Mouse (Mus musculus): ENCODE measurements around the gene Acly.
"Not testable (repeated sequence)": the region's sequence is repeated elsewhere in the genome, so short reads cannot be mapped to it uniquely, and the experiment has no call there.

The Acly gene

DNA sequence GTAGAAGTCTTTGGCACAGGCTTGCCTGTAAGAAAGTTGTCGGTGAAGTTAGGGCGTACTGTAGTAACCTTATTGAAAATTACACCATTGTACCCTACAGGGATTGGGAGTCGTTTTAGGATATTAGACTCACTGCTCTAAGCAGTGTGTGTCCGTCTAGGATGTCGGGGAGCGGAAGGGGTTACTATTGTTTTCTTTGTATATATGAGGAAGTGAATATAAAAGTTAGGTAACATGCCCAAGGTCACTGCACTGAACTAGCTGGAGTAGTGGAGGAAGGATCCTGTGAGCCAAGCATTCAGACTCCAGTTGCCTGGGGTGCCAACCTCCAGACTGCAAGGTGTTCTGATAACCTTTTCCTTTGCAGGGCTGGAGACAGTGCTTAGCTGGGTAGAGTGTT lies 19.2 kb upstream of the Acly start:
- CTCF ChIA-PET: no interaction called here

- CTCF ChIA-PET: no interaction called here
These were observed 17.9 kb upstream of the Acly start for GRCm38 (mm10) chr11:100545746-100546085.

DNA sequence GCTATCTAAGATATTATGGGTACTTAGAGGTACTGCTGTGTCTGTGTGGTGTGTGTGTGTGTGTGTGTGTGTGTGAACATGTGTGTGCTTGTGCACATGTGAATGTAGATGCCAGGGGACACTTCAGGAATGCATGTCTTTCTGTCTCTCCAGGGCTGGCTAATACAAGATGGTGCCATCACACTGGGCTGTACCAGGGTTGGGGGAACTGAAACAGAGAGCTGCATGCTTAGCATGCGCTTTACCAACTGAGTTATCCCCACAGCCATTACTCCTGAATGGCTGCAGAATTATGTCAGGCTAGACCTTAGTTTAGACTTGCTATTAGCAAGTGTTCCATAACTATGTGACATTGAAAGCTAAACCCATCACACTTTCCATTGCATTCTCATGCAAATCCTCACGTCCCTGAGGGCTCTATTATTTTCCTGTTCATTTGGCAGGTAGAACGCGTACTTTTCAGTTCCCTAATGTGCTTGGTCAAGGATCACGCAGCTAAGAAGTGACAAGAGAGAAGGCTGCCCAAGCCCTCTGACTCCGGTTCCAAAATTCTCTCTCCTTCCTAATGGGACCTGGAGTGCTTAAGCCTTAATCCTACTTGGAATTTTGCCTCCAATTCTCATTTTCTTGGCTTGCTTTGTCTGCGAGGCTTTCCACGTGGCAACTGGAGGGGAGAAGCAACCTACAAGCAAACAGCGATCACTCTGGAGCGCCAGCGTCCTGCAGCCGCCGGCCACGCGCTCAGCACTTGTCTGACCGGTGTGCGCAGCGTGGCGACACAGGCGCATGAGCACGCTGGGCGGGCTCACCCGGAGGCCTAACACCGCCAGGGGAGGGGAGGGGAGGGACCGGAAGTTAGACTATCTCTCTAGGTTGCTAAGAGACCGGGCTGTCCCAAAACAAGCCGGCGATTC lies 17.3 kb upstream of the Acly start, which contains the start of gene Ttc25:
TSS of gene Ttc25 (plus strand) at position 776 of the 914 bp plus-strand sequence.
- CTCF ChIA-PET: no interaction called here

DNA sequence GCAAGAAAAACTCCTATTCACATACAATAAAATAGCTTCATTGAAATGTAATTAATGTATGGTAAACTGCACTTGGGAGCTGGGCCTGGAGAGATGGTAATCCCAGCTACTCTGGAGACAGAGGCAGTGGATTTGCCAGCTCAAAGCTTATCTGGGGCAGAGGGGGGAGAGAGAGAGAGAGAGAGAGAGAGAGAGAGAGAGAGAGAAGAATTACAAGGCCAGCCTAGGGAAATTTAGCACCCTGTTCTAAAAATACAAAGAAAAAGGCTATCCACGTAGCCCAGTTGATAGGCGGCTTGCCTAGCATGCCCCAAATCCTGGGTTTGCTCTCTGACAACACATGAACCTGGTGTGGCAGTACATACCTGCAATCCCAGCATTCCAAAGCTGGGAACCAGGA lies 13.8 kb upstream of the Acly start:
- CTCF ChIA-PET: no interaction called here

- CTCF ChIA-PET: no interaction called here
These were observed 13.2 kb upstream of the Acly start for GRCm38 (mm10) chr11:100540966-100541365.

DNA sequence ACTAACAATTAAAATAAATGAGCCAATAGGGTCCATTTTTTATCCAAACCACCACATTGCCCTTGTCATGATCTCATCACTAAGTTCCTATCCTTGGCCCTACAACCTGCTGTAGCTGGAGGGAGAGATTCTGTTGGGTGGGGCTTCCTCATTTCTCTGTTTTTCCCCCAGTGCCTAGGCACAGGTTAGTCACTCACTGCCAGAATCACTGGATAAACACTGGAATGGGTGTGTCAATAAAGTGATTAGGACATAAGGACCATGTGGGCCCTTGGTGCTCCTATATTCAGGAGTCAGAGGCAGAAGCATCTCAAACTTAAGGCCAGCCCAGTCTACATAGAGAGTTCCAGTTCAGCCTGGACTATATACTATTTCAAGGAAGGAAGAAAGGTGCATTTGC lies 8.7 kb upstream of the Acly start:
- CTCF ChIA-PET: interaction anchor here (0.6 kb wide), 1 partner anchor 23 kb away, joined by 3 read pairs; no protein-coding TSS in a partner anchor

DNA sequence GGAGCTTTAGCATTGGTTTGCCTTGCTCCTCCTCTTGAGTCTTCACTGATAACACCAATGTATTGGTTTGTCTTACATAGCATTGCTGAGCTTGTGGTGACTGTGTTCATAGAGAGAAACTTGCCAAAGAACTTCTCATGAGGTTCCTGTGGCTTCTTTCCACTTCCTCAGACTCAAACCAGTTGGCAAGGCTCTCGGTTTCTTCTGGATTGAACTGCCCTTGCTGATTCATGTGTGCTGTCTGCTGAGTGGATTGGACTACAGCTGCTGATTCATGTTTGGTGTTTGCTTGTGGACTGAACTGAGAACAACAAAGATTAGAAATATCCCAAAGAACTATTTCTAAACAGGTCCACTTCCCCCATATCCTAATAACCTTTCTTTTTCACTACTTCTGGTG lies 8.2 kb upstream of the Acly start:
- CTCF ChIA-PET: interaction anchor here (0.6 kb wide), 1 partner anchor 23 kb away, joined by 3 read pairs; no protein-coding TSS in a partner anchor

DNA sequence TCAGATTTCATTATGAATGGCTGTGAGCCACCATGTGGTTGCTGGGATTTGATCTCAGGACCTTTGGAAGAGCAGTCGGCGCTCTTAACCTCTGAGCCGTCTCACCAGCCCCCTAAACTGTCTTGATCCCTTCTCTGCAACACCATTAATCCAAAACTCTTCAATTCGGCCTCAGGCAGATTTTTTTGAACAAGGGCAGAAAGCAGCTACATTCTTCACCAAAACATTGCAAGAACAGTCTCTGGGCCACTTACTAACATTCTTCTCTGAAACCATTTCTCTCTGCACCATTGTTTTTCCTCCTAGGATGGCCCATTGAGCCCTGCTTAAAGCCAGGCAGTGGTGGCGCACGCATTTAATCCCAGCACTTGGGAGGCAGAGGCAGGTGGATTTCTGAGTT lies 7.0 kb upstream of the Acly start:
- CTCF ChIA-PET: not testable (repeated sequence)

- CTCF ChIA-PET: not testable (repeated sequence)
These were observed 6.6 kb upstream of the Acly start for GRCm38 (mm10) chr11:100534411-100534810.

GRCm38 (mm10) chr11:100533871-100534270 lies 6.1 kb upstream of the Acly start:
- CTCF ChIA-PET: interaction anchor here (0.6 kb wide), 1 partner anchor 9 kb away, joined by 8 read pairs; no protein-coding TSS in a partner anchor

- CTCF ChIA-PET: no interaction called here
These were observed 770 bp upstream of the Acly start for GRCm38 (mm10) chr11:100528375-100529165.

DNA sequence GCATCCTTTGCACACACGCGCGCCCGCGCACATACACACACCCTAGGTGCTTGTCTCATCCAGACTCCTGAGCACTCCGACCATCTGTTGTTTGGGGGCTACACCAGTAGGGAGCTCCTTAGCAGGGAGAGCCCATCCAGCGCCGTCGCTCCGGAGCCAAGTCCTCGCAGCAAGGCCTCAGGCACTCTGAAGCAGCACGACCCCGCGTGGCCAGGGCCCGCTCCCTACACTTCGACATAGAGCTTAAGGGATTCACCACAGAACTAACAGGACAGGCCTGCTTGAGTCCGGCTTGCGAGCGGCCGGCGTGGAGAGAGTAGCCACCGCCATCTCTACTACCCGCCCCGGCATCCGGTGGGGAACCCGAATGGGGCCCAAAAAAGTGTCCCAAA lies 738 bp downstream of the Acly start:
- CTCF ChIA-PET: interaction anchor here (0.6 to 1.2 kb wide), 2 partner anchors 23 to 92 kb away, joined by 3 to 9 read pairs; partner anchors contain the start of gene Nkiras2

GRCm38 (mm10) chr11:100526052-100526816 lies 1.6 kb downstream of the Acly start:
- CTCF ChIA-PET: interaction anchor here (0.6 to 1.2 kb wide), 2 partner anchors 22 to 30 kb away, joined by 3 read pairs; no protein-coding TSS in a partner anchor

GRCm38 (mm10) chr11:100524987-100525630 lies 2.7 kb downstream of the Acly start:
- CTCF ChIA-PET: interaction anchor here (0.7 kb wide), 1 partner anchor 997 kb away, joined by 3 read pairs; no protein-coding TSS in a partner anchor

GRCm38 (mm10) chr11:100524358-100524757 lies 3.4 kb downstream of the Acly start:
- CTCF ChIA-PET: no interaction called here

- CTCF ChIA-PET: no interaction called here
These were observed 7.0 kb downstream of the Acly start for GRCm38 (mm10) chr11:100520838-100521237.

DNA sequence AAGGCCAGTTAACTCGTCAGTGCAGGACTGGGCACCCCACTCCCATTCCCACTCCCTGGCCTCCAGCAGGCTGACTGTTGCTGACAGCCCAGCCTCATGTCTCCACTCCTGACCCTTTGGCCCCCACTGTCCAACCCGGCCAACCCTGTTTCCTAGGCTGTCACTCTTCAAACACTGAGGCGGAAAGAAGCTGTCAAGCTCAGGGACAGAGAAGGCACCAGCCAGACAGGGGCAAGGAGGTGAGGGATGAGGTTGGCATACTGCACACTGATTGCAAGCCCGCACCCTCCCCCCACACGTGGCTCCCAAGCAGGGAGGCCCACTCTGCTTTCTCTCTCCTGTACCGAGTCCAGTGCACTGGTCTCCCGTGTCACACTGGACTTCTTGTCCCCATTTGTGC lies 8.6 kb downstream of the Acly start:
- CTCF ChIA-PET: no interaction called here

DNA sequence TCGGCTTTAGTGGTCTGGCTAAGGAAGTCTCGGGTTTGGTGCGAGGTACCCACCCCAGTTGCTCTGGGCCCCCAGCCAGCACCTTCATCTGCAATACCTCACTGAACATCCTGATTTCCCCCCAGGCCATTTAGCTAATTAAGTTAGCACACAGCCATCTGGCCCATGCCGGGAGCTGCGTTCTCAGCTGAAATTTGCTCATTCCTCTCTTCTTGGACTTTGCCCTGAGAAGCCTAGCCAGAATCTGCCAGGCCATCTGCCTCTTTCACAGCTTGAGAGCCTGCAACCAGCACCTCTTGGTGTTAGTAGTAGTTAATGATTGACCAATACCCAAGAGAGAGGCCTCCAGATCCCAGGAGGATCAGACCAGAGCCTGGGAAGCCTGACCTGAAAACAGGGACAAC lies 9.6 kb downstream of the Acly start:
- CTCF ChIA-PET: interaction anchor here (0.6 to 0.8 kb wide), 2 partner anchors 40 to 190 kb away, joined by 3 to 5 read pairs; no protein-coding TSS in a partner anchor

DNA sequence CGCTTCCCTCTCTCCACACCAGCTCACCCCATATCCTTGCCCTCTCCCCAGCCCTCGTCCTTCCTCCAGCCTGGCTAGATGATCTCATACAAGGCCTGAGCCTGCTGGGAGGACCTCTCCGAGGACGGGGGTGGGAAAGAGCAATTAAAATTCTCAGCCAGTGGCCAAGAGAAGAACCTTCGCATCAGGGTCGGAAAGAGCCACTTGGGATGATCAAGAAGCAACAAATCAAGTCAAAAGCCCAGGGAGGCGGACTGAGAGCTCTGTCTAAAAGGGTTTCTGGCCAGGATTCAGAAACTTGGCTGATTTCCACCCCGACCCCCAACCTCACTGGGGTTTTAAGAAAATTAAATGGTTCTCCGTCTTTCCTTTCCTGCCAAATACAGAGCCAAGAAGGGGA lies 11.5 kb downstream of the Acly start:
- CTCF ChIA-PET: no interaction called here

DNA sequence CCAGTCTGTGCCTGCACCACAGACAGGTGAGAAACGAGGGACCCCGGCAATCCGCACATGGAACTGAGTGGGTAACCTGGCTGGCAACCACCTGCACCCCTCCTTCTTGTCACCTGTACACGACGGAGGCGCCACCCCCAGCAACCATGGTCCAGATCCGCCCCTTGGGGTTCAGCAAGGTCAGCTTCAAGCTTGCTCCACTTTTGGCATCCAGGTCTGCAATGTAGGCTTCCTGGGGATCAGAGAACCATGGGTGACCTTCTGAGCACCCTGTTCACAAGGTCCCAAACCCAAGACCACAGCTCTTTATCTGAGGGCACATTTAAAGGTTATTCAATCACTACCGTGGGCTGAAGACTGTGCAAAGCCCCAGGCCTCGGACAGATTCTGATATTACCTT lies 12.0 kb downstream of the Acly start:
- CTCF ChIA-PET: no interaction called here

- CTCF ChIA-PET: no interaction called here
These were observed 12.7 kb downstream of the Acly start for GRCm38 (mm10) chr11:100515061-100515460.

All from spleen, embryonic (tissue).